Mouse (Mus musculus) left cerebral cortex, postnatal 36 days (tissue): ENCODE measurements around the gene Cdkal1. TPM values are rescaled to one million over a fixed set of nuclear protein-coding genes. Genes with fewer than 3 reads are reported as not detected.

Experiments used
- DNase-seq, 2 experiments: peaks; one replicate each; pipeline ENCODE4 v3.0.0; 2021 to 2022; ENCODE audit warnings: low spot score in 2 of 2, mixed read lengths in 1 of 2
- intact Hi-C: fragments of 180-260 bp; cut with DNase I; formaldehyde crosslinking; loops from one replicate; pipeline ENCODE4 v1.15.1; 2025
- total RNA-seq, 2 experiments: library from RNA; stranded (reverse); gene quantifications; 2 replicates each; pipeline ENCODE4 v1.2.3; 2021

Cdkal1 gene
- total RNA-seq, 2 experiments from 2014 or later = 20.7 to 22.7 TPM

DNA sequence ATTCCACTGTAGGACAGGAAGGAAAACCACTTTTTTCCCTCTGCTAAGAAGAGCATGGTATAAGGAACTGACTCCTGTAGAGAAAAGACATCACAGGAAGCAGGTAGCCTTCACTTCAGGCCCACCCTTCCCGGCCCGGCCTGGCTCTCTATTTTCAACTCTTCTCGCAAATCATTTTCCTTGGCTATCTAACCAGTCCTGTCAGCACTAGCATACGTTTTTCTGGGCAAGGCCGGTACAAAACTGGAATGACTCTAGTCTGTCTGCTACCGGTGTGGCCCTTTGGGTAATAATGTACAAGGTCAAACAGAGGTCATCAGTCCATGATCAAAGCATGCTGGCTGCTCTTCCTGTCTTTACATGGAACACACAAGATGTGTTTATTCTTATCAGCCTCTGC is 81.9 kb downstream of the Cdkal1 start:
- intact Hi-C loops = no loop called here
- DNase-seq = no peak

- DNase-seq = no peak
- intact Hi-C loops = no loop called here
These were observed 82.5 kb downstream of the Cdkal1 start for GRCm38 (mm10) chr13:29772970-29773369.

DNA sequence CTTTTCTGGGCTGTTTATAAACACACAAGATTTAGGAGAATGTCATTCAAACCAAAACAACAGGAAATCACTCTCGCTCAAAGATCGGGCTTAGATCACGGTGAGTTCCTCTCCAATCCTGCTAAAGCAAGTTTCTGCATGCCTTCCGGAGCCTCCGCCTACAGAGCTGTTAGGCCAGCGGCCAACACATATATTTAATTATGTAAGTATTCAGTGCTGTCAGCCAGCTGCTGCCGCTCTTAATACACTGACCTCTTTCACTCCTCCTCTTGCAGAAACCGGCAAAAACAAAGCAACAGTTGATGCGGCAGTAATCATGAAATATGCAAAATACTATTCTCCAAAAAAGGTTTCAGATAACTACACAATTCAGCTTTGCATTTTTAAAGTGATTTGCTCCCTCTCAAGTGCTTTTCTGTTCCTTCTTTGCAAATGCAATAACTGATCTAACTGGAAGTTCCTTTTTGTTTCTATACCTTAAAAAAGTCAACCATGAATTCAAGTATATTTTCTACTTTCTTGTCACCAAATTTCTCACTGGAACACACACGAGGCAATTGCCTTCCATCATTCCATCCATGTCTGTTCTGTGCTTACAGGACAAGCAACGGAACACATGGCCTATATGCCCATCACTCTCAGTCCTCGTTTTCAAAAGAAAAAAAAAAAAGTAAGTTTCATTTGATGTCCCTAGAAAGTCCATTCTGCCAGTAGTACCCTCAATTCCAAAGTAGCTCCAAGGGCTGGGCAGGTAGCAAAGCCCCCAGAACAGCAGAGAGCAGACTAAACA is 85.6 kb downstream of the Cdkal1 start:
- intact Hi-C loops = no loop called here
- DNase-seq = peak; percentile 28 to 50

- intact Hi-C loops = no loop called here
- no peak for DNase-seq
These were observed 87.4 kb downstream of the Cdkal1 start for GRCm38 (mm10) chr13:29768104-29768503.

GRCm38 (mm10) chr13:29767587-29767986 is 87.9 kb downstream of the Cdkal1 start:
- intact Hi-C loops = no loop called here
- no peak for DNase-seq

DNA sequence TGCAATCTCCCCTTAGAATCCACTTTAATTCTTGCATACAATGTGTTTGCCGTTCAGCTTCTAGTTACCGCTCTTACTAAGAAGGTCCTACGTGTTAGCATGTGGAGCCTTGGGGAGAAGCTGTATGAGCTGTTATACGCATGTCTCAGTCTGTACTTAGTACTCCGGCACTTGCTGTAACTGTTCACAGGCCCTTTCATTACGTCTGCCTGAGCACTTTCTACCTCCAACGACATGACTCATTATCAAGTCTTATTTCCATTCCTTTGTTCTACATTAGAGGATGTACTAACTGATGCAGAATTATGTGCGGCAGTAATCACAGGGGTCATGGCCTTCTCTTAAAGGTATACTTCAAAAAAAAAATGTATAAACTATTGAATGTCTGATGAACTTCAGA is 89.1 kb downstream of the Cdkal1 start:
- intact Hi-C loops = no loop called here
- no peak for DNase-seq

DNA sequence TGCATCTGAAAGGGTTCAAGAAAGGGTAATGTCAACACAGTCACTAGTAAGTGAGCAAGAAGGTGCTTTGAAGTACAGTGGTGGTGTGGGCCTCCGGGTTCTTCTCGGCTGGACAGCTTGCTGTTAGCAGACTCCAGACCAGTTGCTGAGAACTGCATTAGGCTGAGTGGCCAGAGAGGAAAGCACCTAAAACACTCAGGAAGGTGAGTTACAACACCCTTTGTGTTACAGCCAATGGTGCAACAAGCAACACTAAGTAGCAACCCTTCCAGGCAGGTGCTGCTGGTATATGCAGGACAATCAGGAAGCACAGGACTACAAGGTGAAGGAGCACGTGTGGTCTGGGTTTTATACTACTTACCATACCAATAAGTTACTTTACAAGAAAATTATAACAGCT is 90.2 kb downstream of the Cdkal1 start:
- DNase-seq = no peak
- intact Hi-C loops = no loop called here

DNA sequence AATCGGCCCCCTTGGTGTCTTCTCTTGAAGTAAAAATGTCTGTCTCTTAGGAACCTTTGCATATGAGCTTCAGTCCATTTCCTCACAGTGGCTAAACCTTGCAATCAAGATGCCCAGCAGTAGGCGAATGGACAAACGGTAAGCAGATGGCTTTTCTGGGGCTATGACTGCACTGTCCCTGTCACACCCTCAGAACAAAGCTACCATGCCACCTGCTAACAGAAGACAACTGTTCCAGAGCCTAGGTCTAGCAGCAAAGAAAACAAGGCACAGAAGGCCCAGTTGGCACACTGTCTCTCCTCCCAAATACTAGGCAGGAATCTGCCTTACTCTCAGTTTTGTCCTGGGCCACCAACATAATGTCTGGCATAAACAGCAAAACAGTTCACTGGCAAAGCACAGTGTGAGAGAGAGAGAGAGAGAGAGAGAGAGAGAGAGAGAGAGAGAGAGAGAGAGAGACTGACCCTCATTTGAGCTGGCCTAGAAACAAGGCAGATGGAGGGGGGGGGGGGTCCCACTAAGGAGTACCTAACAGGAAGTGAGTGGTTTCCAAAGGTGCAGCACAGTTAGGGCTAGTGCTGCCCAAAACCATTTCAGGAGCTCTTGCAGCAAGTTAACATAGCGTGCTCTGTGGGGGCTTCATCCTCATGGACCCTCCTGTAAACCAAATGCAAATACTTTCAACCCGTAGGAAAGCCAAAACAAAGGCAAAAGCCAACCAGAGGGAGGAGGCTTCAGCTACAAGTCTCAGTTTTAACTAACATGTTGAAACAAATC is 95.6 kb downstream of the Cdkal1 start:
- DNase-seq = no peak
- intact Hi-C loops = no loop called here

DNA sequence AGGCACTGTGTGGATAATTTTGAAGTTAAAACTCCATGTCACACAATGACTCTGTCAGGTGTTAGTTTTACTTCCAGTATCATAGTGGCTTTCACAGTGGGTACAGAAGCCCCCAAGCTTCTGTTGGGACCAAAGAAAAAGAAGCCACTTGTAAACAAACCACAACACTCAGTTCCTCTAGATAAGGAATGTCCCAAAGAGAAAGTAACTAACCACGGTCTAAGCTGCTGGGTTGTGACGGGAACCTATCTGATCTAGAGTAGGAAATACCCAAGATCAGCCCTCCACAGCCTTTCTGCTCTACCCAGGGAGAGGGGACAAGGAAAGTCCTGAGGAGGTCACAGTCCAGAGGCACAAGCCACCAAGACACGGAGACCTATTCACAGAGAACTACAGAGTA is 99.4 kb downstream of the Cdkal1 start:
- intact Hi-C loops = no loop called here
- DNase-seq = no peak

DNA sequence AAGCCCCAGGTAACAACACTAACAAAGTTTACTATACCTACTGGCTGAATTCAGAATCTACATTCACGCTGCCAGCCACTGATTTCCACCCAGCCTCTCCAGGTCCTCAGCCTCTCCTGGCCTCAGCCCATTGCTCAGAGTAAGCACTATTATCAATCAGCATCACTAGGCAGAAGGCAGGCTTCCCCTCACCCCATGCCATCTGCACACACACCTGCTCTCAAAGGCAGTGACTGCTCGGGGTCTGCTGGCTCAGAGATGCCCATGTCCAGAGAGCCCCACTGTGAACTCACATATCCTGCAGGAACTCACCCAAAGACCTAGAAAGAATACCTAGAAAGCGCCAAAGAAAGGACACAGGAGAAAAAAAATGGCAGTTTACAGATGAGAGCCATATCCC is 102.2 kb downstream of the Cdkal1 start:
- intact Hi-C loops = no loop called here
- DNase-seq = no peak

DNA sequence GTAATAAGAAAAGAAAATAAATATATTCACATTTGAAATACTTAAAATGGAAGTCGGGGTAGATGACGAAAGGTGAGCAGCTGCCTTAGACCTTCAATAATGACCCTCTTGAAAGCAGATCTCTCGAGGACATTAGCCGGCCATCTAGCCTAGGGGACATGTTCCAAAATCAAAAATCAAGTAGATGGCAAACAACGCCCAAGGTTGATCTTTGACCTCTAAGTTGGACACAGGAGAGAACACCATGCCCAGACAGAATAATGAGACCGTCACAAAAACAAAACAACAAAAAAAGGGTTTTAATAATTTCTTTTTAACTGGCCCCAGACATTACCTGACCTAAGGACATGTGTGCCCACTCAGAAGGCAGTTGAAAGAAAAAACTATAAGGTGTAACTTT is 103.4 kb downstream of the Cdkal1 start:
- DNase-seq = no peak
- intact Hi-C loops = no loop called here

DNA sequence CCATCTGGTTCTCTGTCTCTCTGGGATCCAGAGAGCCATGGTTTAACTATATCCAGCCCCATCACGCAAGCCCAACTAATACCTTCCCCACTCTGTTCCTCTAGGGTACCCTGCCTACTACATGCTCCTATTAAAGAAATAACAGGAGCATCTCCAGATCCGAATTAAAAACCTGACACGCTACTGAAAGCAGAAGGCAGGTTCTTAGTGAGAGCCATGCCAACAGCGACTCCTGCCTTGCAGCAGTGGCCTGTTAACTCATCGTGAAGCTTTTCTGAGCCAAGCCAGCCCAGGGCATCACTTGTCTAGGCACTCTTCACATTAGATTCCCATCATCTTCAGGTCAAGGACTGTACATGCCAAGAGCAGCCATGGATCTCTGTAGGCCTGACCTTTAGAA is 104.3 kb downstream of the Cdkal1 start:
- no peak for DNase-seq
- intact Hi-C loops = no loop called here

GRCm38 (mm10) chr13:29747347-29747647 is 108.2 kb downstream of the Cdkal1 start:
- DNase-seq = no peak
- intact Hi-C loops = no loop called here

- intact Hi-C loops = no loop called here
- DNase-seq = no peak
These were observed 108.8 kb downstream of the Cdkal1 start for GRCm38 (mm10) chr13:29746501-29747346.

DNA sequence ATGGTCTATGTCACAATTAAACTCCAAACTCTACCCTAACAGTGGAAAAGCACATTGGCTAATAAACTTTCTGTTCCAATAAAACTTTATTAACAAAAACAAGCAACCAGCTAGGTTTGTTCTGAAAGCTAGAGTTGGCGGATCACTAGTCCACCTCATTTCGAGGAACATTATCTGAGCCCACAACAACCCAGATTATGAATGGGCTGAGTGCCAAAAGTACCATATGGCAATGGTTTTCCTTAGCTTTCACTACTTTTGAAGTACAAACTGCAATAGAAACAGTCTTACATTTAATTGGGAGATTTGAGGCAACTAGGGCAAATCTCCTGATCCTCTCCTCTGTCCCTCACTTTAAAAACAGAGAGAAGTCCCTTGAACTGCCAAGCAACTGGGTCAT is 110.4 kb downstream of the Cdkal1 start:
- intact Hi-C loops = no loop called here
- no peak for DNase-seq

DNA sequence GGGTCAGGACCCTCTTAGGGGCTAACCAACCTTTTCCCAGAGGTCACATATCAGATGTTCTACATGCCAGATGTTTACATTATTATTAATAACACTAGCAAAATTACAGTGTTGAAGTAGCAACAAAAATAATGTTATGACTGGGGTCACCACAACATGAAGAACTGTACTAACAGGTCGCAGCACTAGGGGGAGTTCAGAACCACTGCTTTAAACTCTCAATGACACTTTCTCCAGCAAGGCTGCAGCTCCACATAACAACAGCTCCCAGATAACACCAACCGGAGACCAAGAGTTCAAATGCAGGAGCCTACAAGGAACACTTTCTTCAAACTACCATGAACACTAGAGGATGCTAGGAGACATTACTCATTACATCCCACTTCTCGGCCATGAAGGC is 111.3 kb downstream of the Cdkal1 start:
- intact Hi-C loops = no loop called here
- no peak for DNase-seq

GRCm38 (mm10) chr13:29743761-29744160 is 111.7 kb downstream of the Cdkal1 start:
- intact Hi-C loops = no loop called here
- no peak for DNase-seq

DNA sequence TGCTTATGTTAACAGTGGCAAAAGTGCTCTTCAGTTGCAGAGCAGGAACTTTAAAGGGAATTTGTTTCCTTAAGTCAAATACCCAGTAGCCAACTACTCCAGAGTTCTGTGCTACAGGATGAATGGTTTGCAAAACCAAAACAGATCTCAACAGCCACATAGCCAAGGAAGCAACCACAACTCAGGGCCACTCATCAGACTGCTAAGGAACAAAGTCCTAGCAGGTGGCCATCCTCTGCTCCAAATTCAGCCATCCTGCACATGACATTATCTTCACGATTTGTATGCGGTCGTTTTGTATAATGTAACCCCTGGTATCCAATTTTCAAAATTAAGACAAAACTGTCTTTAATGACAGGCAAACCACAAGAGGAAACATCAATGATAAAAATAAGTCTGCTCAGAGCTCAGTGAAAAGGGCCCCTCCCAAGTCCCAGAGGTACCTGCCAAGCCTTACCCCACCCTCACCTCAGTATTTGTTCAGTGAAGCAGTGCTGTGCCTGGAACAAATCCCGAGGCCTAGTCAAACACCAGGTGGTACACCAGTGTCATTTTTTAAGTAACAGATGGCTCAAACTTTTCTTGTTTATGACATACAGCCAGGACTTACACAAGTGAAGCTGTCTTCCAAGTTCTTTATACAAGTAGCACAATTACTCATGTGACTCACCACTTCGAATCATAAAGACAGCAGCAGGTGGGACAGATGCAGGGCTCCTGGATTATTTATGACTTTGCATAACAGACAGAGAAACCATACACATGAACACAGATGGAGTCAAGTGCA is 117.6 kb downstream of the Cdkal1 start:
- DNase-seq = peak; percentile 7 to 11
- intact Hi-C loops = no loop called here

GRCm38 (mm10) chr13:29734496-29734895 is 121.0 kb downstream of the Cdkal1 start:
- DNase-seq = no peak
- intact Hi-C loops = no loop called here
